Mouse (Mus musculus) embryonic stem cell, embryonic (primary cell): ENCODE measurements at regions not wholly inside any gene's neighbourhood (a gene's known extent, or its start where the extent isn't known, plus 50 kb on each side); places are given as distances from the start of the nearest gene placed in this dataset.

Source experiments
- CTCF ChIA-PET, 4 experiments: fragments of 300-600 bp in 2 of 4; fragments of 350-600 bp in 2 of 4; sonication (Branson Sonifier 250); formaldehyde crosslinking; loops; one replicate each; lab custom pipeline; 2022; ENCODE audit warnings: inconsistent platforms in 2 of 4; lab: Charles Lee
- POLR2A ChIA-PET, 4 experiments: fragments of 300-600 bp in 2 of 4; fragments of 350-600 bp in 2 of 4; sonication (Branson Sonifier 250); formaldehyde crosslinking; loops; one replicate each; lab custom pipeline; 2022; ENCODE audit warnings: antibody characterized with exemption in 4 of 4, inconsistent platforms in 1 of 4; lab: Charles Lee

GRCm38 (mm10) chr12:105947332-105947731 is 62.7 kb upstream of the Vrk1 start:
- ChIA-PET POLR2A (interaction anchor here in 1 of 4 experiments (0.6 kb wide), 1 partner anchor 16 kb away, joined by 5 read pairs; no protein-coding TSS in a partner anchor), CTCF (interaction anchor here in 3 of 4 experiments (0.6 to 1.8 kb wide), 22 partner anchors 9 to 1036 kb away, joined by 3 to 11 read pairs (median 4); no protein-coding TSS in a partner anchor)

DNA sequence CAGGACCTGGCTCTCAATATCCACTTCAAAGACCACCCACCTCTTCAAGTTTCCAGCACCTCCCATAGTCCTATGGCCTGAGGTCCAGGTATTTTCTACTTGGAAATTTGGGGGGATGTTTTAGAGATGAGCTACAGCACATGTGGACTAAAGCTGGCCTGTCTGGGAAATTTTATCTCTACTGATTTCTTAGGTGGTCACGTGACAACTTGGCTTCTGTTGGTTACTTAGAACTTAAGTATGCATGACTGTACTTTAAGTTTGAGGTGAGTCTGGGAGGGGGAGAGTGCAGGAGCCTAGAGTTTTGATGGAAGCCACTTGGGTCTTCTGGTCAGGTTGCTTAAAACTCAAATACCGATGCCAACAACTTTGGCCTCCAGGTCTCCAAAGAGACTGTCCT is 61.7 kb upstream of the Vrk1 start:
- POLR2A ChIA-PET: interaction anchor here in 3 of 4 experiments (0.6 to 2.2 kb wide), 4 partner anchors 13 to 217 kb away, joined by 3 to 8 read pairs (median 5); no protein-coding TSS in a partner anchor
- CTCF ChIA-PET: interaction anchor here in 2 of 4 experiments (0.7 kb wide), 2 partner anchors 13 to 69 kb away, joined by 3 read pairs; no protein-coding TSS in a partner anchor

GRCm38 (mm10) chr12:105955764-105956290 is 54.2 kb upstream of the Vrk1 start:
- POLR2A ChIA-PET: interaction anchor here in 2 of 4 experiments (0.5 to 0.6 kb wide), 2 partner anchors 34 to 1573 kb away, joined by 3 to 4 read pairs; no protein-coding TSS in a partner anchor
- CTCF ChIA-PET: interaction anchor here in 1 of 4 experiments (1.0 kb wide), 1 partner anchor 9 kb away, joined by 5 read pairs; no protein-coding TSS in a partner anchor

DNA sequence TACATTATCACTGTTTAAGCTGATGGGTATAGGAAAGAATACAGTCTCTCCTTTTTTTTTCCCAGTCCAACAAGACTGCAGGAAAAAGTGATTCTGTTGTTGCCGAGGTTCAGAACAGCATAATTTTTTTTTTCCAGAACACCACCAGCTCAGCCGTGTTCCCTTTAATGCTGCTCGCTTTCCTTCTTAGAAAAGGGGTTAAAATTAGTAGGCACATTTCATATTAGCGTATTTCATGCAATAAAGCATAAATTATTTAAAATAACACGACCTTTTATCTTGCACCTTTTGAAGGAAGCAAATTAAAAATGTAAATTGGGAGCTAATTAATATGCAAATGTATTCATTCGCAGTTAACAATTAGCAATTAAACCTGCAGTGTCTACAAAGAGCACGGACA is 50.3 kb upstream of the Vrk1 start:
- ChIA-PET CTCF (no interaction called here), POLR2A (interaction anchor here in 2 of 4 experiments (0.6 to 0.8 kb wide), 2 partner anchors 12 to 110 kb away, joined by 3 read pairs; no protein-coding TSS in a partner anchor)
